Mouse (Mus musculus): ENCODE results near the gene Ptpro. TPM values are rescaled to one million over a fixed set of nuclear protein-coding genes. Genes with fewer than 3 reads are reported as not detected.
A peak's percentile ranks its signal among the peaks of the same experiment; 100 is the strongest.
"Not testable (repeated sequence)": the region's sequence is repeated elsewhere in the genome, so short reads cannot be mapped to it uniquely, and the experiment has no call there.

Ptpro gene
- polyA plus RNA-seq, 1 experiment = 3.4 TPM

- H3K4me1 ChIP-seq (ENCODE audit: control insufficient read depth, insufficient read depth, insufficient read length, low read length) = peaks cover 10% of the 10 kb centered on the region; the same call in 1 of the 2 replicates
- H3K4me3 ChIP-seq (ENCODE audit: insufficient read depth, low read depth, low read length) = no peak overlapping the region
- 0 out of 2 replicates have a peak overlapping the region, but pooled peaks have one; percentile 12 for H3K27ac ChIP-seq (replicated peaks; ENCODE audit: low read depth, low read length)
These were observed 221.3 kb downstream of the Ptpro start for GRCm38 (mm10) chr6:137473433-137473832.

DNA sequence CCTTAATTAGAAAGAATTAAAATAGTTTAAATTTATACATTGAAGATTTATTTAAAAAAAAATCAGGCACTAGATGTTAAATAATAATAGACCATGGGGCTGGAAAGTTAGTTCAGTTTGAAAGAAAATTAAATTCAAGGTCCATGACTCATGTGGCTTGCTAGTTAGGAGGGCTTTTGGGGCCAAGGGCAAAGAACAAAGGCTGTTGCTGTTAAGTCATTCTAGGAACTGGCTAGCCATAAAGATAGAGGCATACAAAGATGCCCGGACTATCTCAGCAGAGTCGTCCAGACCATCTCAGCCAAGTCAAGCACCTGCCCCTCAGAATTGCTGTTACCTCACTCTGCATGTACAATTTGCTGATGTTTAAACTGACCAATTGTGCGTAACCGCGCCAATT, 223.6 kb downstream of the Ptpro start:
- H3K4me1 ChIP-seq (ENCODE audit: control insufficient read depth, insufficient read depth, insufficient read length, low read length); H3K27ac ChIP-seq (replicated peaks; ENCODE audit: low read depth, low read length); H3K4me3 ChIP-seq (ENCODE audit: insufficient read depth, low read depth, low read length): not testable (repeated sequence)

- Histone ChIP-seq H3K4me3 (ENCODE audit: insufficient read depth, low read depth, low read length) (no peak overlapping the region), H3K4me1 (ENCODE audit: control insufficient read depth, insufficient read depth, insufficient read length, low read length) (peaks cover 2% of the 10 kb centered on the region), H3K27ac (replicated peaks; ENCODE audit: low read depth, low read length) (no peak overlapping the region)
These were observed 230.8 kb downstream of the Ptpro start for GRCm38 (mm10) chr6:137482891-137483290.

- H3K4me3 ChIP-seq (ENCODE audit: insufficient read depth, low read depth, low read length) = no peak overlapping the region
- H3K27ac ChIP-seq (replicated peaks; ENCODE audit: low read depth, low read length) = no peak overlapping the region
- peaks cover 2% of the 10 kb centered on the region for H3K4me1 ChIP-seq (ENCODE audit: control insufficient read depth, insufficient read depth, insufficient read length, low read length)
These were observed 235.3 kb downstream of the Ptpro start for GRCm38 (mm10) chr6:137487443-137487842.

- Histone ChIP-seq H3K27ac (replicated peaks; ENCODE audit: low read depth, low read length) (no peak overlapping the region), H3K4me3 (ENCODE audit: insufficient read depth, low read depth, low read length) (no peak overlapping the region), H3K4me1 (ENCODE audit: control insufficient read depth, insufficient read depth, insufficient read length, low read length) (peaks cover 2% of the 10 kb centered on the region)
These were observed 238.0 kb downstream of the Ptpro start for GRCm38 (mm10) chr6:137490115-137490514.

DNA sequence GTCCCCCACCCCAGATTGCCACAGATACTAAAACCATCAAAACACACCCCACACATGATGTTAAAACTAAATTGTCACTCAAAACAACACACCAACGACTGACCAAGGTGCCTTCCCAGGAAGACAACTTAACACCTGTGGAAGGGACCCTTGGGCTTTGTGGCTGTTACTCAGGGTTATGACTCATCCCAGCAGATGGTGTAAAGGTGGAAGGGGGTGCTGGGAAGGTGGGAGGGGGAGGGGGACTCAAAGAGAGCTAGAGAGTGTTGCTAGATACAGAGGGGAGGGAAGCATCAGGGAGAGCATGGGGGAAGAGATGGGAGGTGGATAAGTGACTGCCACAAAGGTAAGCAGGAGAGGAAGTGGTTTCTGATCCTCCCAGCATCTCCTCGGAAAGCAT, 239.5 kb downstream of the Ptpro start:
- H3K4me1 ChIP-seq (ENCODE audit: control insufficient read depth, insufficient read depth, insufficient read length, low read length) = peaks cover 2% of the 10 kb centered on the region
- H3K27ac ChIP-seq (replicated peaks; ENCODE audit: low read depth, low read length) = no peak overlapping the region
- no peak overlapping the region for H3K4me3 ChIP-seq (ENCODE audit: insufficient read depth, low read depth, low read length)

- Histone ChIP-seq H3K27ac (replicated peaks; ENCODE audit: low read depth, low read length) (peak overlapping the region; percentile 70), H3K4me3 (ENCODE audit: insufficient read depth, low read depth, low read length) (no peak overlapping the region), H3K4me1 (ENCODE audit: control insufficient read depth, insufficient read depth, insufficient read length, low read length) (no peaks in the 10 kb centered on the region)
These were observed 240.5 kb downstream of the Ptpro start for GRCm38 (mm10) chr6:137492582-137492981.

DNA sequence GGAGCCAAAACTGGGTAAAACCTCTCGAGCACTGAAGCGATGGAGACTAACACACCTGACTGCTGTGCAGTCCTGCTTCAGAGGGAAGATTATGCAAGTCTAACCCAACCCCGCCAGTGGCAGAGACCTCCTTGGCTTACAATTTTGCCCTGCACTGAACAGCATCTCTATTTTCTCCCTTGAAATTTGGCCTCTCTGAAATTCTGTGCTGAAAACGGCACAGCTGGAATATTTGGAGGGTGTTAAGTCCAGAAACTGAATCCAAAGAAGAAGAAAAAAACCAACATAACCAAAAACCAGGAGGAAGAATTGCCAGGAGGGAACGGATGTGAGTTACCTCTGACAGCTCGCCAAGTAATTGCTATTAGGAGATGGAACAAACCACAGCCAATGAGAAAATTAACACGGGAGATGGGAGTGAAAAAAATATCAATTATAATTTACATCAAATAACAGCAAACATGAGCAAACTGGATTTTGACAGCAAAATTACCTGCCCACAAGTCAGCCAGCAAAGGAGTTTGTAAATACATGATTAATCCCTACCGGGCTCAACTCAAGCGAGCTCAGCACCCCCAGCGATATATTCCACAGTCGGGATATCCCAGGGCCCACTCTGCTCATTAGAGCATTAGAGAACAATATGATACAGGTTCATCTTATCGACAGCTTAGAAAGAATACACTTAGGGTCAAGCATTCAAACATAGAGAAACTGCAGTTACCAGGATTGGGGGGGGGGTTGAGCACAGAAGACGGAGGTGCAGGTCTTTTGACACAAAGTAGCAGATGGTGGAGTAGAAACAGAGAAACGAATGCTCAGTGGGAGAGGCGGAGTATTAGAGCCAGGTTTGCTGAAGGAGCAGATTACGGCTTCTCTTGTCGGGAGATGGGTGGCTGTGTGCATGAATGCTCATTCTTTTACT, 241.4 kb downstream of the Ptpro start:
- Histone ChIP-seq H3K4me3 (ENCODE audit: insufficient read depth, low read depth, low read length) (no peak overlapping the region), H3K27ac (replicated peaks; ENCODE audit: low read depth, low read length) (peak overlapping the region; percentile 70), H3K4me1 (ENCODE audit: control insufficient read depth, insufficient read depth, insufficient read length, low read length) (no peaks in the 10 kb centered on the region)

GRCm38 (mm10) chr6:137494136-137494475, 242.0 kb downstream of the Ptpro start:
- Histone ChIP-seq H3K27ac (replicated peaks; ENCODE audit: low read depth, low read length) (no peak overlapping the region), H3K4me3 (ENCODE audit: insufficient read depth, low read depth, low read length) (no peak overlapping the region), H3K4me1 (ENCODE audit: control insufficient read depth, insufficient read depth, insufficient read length, low read length) (no peaks in the 10 kb centered on the region)

DNA sequence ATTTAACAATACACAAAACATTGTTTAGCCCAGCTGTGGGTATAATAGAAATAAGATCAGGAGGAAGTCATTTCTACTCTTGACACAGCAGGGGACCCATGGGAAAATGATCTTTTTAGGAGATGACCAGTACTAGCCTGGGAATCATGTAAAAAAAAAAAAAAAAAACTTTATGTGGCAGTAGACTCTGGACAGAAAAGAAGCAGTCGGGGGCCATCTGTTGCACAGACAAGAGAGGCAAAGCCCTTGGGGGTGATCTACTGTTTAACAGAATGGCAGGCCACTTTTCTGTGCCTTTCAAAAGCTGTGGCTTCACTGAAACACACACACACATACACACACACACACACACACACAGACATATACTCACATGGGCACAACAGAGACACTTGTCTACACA, 242.7 kb downstream of the Ptpro start:
- H3K4me3 ChIP-seq (ENCODE audit: insufficient read depth, low read depth, low read length) = no peak overlapping the region
- H3K27ac ChIP-seq (replicated peaks; ENCODE audit: low read depth, low read length) = peak overlapping the region; percentile 63
- no peaks in the 10 kb centered on the region for H3K4me1 ChIP-seq (ENCODE audit: control insufficient read depth, insufficient read depth, insufficient read length, low read length)

GRCm38 (mm10) chr6:137495233-137495632, 243.1 kb downstream of the Ptpro start:
- Histone ChIP-seq H3K27ac (replicated peaks; ENCODE audit: low read depth, low read length) (peak overlapping the region; percentile 63), H3K4me1 (ENCODE audit: control insufficient read depth, insufficient read depth, insufficient read length, low read length) (no peaks in the 10 kb centered on the region)

GRCm38 (mm10) chr6:137496562-137496961, 244.4 kb downstream of the Ptpro start:
- Histone ChIP-seq H3K27ac (replicated peaks; ENCODE audit: low read depth, low read length) (no peak overlapping the region), H3K4me1 (ENCODE audit: control insufficient read depth, insufficient read depth, insufficient read length, low read length) (no peaks in the 10 kb centered on the region), H3K4me3 (ENCODE audit: insufficient read depth, low read depth, low read length) (no peak overlapping the region)

More at GRCm38 (mm10) chr6:137495233-137495632, 243.1 kb downstream of the Ptpro start:
- H3K4me3 ChIP-seq (ENCODE audit: insufficient read depth, low read depth, low read length) = no peak overlapping the region

- H3K4me3 ChIP-seq (ENCODE audit: insufficient read depth, low read depth, low read length) = no peak overlapping the region
- H3K4me1 ChIP-seq (ENCODE audit: control insufficient read depth, insufficient read depth, insufficient read length, low read length) = no peaks in the 10 kb centered on the region
- H3K27ac ChIP-seq (replicated peaks; ENCODE audit: low read depth, low read length) = peak overlapping the region; percentile 47
These were observed 245.2 kb downstream of the Ptpro start for GRCm38 (mm10) chr6:137497208-137497835.

GRCm38 (mm10) chr6:137498781-137499180, 246.7 kb downstream of the Ptpro start:
- Histone ChIP-seq H3K27ac (replicated peaks; ENCODE audit: low read depth, low read length) (no peak overlapping the region), H3K4me1 (ENCODE audit: control insufficient read depth, insufficient read depth, insufficient read length, low read length) (no peaks in the 10 kb centered on the region), H3K4me3 (ENCODE audit: insufficient read depth, low read depth, low read length) (no peak overlapping the region)

DNA sequence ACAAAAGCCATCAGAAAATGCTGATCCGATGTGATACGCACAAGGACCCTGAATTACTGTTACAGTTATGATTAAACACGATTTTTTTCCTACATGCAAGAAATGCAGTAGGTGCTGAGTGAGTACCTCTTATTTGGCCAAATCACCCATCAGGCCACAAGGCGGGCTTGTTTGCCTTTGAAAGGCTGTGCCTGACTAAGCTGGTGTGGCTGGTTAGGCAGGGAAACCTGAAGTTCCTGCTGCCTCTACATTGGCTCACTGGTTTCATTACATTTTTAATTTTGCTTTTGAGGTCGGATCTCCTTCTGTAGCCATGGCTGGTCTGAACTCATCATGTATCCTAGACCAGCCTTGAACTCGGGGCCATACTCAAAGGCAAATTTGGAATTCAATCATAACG, 250.9 kb downstream of the Ptpro start:
- Histone ChIP-seq H3K27ac (replicated peaks; ENCODE audit: low read depth, low read length) (no peak overlapping the region), H3K4me1 (ENCODE audit: control insufficient read depth, insufficient read depth, insufficient read length, low read length) (no peaks in the 10 kb centered on the region), H3K4me3 (ENCODE audit: insufficient read depth, low read depth, low read length) (no peak overlapping the region)

DNA sequence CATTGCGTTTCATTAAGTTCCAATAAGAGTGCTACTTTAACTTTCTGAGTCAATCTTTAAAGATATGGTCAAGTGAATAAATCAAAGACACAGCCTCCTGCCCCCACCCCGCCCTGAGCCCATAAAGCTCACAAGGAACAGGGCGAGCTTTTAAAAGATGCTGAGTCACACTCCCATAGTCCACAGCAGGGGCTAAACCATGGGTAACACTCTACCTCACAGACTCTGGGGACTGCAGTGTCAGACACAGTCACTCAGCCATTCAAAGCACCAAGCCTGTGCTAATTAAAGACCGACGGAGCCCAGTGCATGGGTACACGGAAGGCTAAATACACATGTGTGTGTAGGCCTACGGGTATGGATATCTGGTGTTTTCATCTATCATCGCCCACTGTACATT, 251.3 kb downstream of the Ptpro start:
- Histone ChIP-seq H3K4me3 (ENCODE audit: insufficient read depth, low read depth, low read length) (no peak overlapping the region), H3K27ac (replicated peaks; ENCODE audit: low read depth, low read length) (no peak overlapping the region), H3K4me1 (ENCODE audit: control insufficient read depth, insufficient read depth, insufficient read length, low read length) (no peaks in the 10 kb centered on the region)

All from brown adipose tissue, adult 24 weeks (tissue).